Mouse (Mus musculus): ENCODE data around the gene Hps1.

- TF ChIP-seq POLR2A (IDR thresholded peaks at IDR 0.05; ENCODE audit: extremely low read depth, insufficient read depth, low read length) (no peak), CTCF (IDR thresholded peaks at IDR 0.05; ENCODE audit: low read depth, low read length) (no peak)
Measured at GRCm38 (mm10) chr19:42810140-42810539, 30.4 kb upstream of the Hps1 start.
